Mouse (Mus musculus) cortical plate, adult 2 months (tissue): ENCODE measurements around the gene Srp54a.
"Not testable (repeated sequence)": the region's sequence is repeated elsewhere in the genome, so short reads cannot be mapped to it uniquely, and the experiment has no call there.

Experiments
- CTCF ChIP-seq: fragments of 200-500 bp; IDR thresholded peaks from 2 replicates; pipeline ENCODE4 v1.5.1; 2011; ENCODE audit warnings: mild to moderate bottlenecking, control low read depth, low read length; ENCODE audit not compliant: insufficient read depth; ENCODE audit errors: extremely low read depth
- POLR2A ChIP-seq: fragments of 200-500 bp; IDR thresholded peaks from 2 replicates; pipeline ENCODE4 v1.6.1; 2011; ENCODE audit warnings: mild to moderate bottlenecking, low read length, control low read depth; ENCODE audit not compliant: insufficient read depth; ENCODE audit errors: extremely low read depth

- TF ChIP-seq CTCF, POLR2A: not testable (repeated sequence)
These were observed 12.1 kb downstream of the Srp54a start for GRCm38 (mm10) chr12:55092127-55092526.
